8 mouse cellular contexts compared by ENCODE assay signal in genomic region chr14:55014591-55014990, GRCm38 (mm10). TPM values are rescaled to one million over a fixed set of nuclear protein-coding genes. Genes with fewer than 3 reads are reported as not detected.
A peak's percentile ranks its signal among the peaks of the same experiment; 100 is the strongest.
DNase-seq lines count a peak whose midpoint lies in the region; ATAC-seq and TF ChIP-seq lines count a peak whose summit lies in the region.

No protein-coding gene starts in this region.

- peaks cover 4% of the 10 kb centered on the region; the same call in 1 of the 2 replicates for H3K79me2 ChIP-seq in liver, adult 2 months (ENCODE audit: control insufficient read depth, insufficient read depth, low read length)

- under 1% methylated on average over 27 of the region's 27 CpGs for WGBS in liver, adult 2 months

- H3K4me3 ChIP-seq in liver, adult 2 months (ENCODE audit: insufficient read depth, low read depth, low read length): peak overlapping the region; percentile 69

- H3K27me3 ChIP-seq in liver, adult 2 months (ENCODE audit: control insufficient read depth, insufficient read depth, low read length): no peaks in the 10 kb centered on the region

- peak overlapping the region; percentile 79 for H3K9ac ChIP-seq in liver, adult 2 months (ENCODE audit: low read depth, low read length)

- peaks cover 7% of the 10 kb centered on the region for H3K4me1 ChIP-seq in liver, adult 2 months (ENCODE audit: control insufficient read depth, insufficient read depth, low read length)

- TF ChIP-seq CTCF in liver, adult 2 months (IDR thresholded peaks at IDR 0.05; ENCODE audit: low read depth, low read length): no peak

- intact Hi-C loops in left cerebral cortex, postnatal 4 days (cut with DNase I): loop anchor here (2.0 kb wide), 1 partner anchor 116 kb away; no protein-coding TSS in a partner anchor

- peak overlapping the region; percentile 85 for H3K27ac ChIP-seq in liver, adult 2 months (replicated peaks; ENCODE audit: insufficient read depth, low read depth, low read length)

- peak; percentile 54 for DNase-seq in left cerebral cortex, adult 11 months (ENCODE audit: low spot score)
- no peak for DNase-seq in left cerebral cortex, postnatal 4 days
- peak; percentile 26 for DNase-seq in c-Kit-positive CD71-negative TER-119-negative erythroid progenitor cells, embryonic 14.5 days (ENCODE audit: low read depth)
- peak; percentile 67 for DNase-seq in liver, adult 2 months (ENCODE audit: extremely low read depth, low read depth, low spot score)
- peak; percentile 79 for DNase-seq in right cerebral cortex, postnatal 25 days
- DNase-seq in adrenal gland, adult 18-20 months (ENCODE audit: low spot score in 2 of 2): no peak
- DNase-seq in frontal cortex, postnatal 14 days (ENCODE audit: low spot score in 2 of 2): no peak

- no peak for TF ChIP-seq POLR2A in liver, adult 2 months (IDR thresholded peaks at IDR 0.05; ENCODE audit: extremely low read depth, insufficient read depth, low read length)

- peak; percentile 45 for ATAC-seq in granulocyte monocyte progenitor cell, adult 5-6 weeks (replicated peaks; ENCODE audit: poor library complexity, severe bottlenecking)

- H3K36me3 ChIP-seq in liver, adult 2 months (ENCODE audit: control insufficient read depth, insufficient read depth, low read length): peaks cover 7% of the 10 kb centered on the region; the same call in 1 of the 2 replicates

RNA-seq across cellular contexts. Expression of gene Ngdn, which starts 0.7 kb away (rescaled TPM):
- 10 to 100 TPM; 26.3 to 29.0 TPM for total RNA-seq in left cerebral cortex, postnatal 4 days (2021)
- 50.2 and 65.5 TPM in 2 replicates for total RNA-seq in granulocyte monocyte progenitor cell, adult 5-6 weeks (2014; fragmentation: Nextera tagmentation)
- total RNA-seq in granulocyte monocyte progenitor cell, adult 5-6 weeks (2017): 62.7 and 75.3 TPM in 2 replicates
- total RNA-seq in liver, adult 2 months (2014; rRNA removed): 25.8 and 26.9 TPM in 2 replicates
- polyA plus RNA-seq in liver, adult 2 months (2012; rRNA removed): 6.9 and 8.1 TPM in 2 replicates
- total RNA-seq in adrenal gland, adult 18-20 months (2021): 10 to 100 TPM; 38.2 to 43.2 TPM

RNA-seq across cellular contexts. Expression of gene Myh7, which starts 20.2 kb away (rescaled TPM):
- total RNA-seq in left cerebral cortex, postnatal 4 days (2021): 1 to 10 TPM; 3.9 to 5.5 TPM
- total RNA-seq in granulocyte monocyte progenitor cell, adult 5-6 weeks (2014; fragmentation: Nextera tagmentation): not detected in 2 replicates
- not detected in 2 replicates for total RNA-seq in granulocyte monocyte progenitor cell, adult 5-6 weeks (2017)
- total RNA-seq in liver, adult 2 months (2014; rRNA removed): 1.5 TPM in 1 of 2 replicates, not detected in the other
- polyA plus RNA-seq in liver, adult 2 months (2012; rRNA removed): 0.02 TPM in 1 of 2 replicates, not detected in the other
- total RNA-seq in adrenal gland, adult 18-20 months (2021): under 1 TPM in 1 of 2 experiments, not detected in 1; 0.42 TPM

RNA-seq across cellular contexts. Expression of gene Gm17428, which starts 37.9 kb away (rescaled TPM):
- not detected for total RNA-seq in left cerebral cortex, postnatal 4 days (2021)
- not detected in 2 replicates for total RNA-seq in granulocyte monocyte progenitor cell, adult 5-6 weeks (2014; fragmentation: Nextera tagmentation)
- total RNA-seq in granulocyte monocyte progenitor cell, adult 5-6 weeks (2017): not detected in 2 replicates
- not detected in 2 replicates for total RNA-seq in liver, adult 2 months (2014; rRNA removed)
- not detected in 2 replicates for polyA plus RNA-seq in liver, adult 2 months (2012; rRNA removed)
- total RNA-seq in adrenal gland, adult 18-20 months (2021): not detected

RNA-seq across cellular contexts. Expression of gene Myh6, which starts 47.9 kb away (rescaled TPM):
- total RNA-seq in left cerebral cortex, postnatal 4 days (2021): 1 to 10 TPM; 2.7 TPM
- total RNA-seq in granulocyte monocyte progenitor cell, adult 5-6 weeks (2014; fragmentation: Nextera tagmentation): not detected in 2 replicates
- not detected in 2 replicates for total RNA-seq in granulocyte monocyte progenitor cell, adult 5-6 weeks (2017)
- total RNA-seq in liver, adult 2 months (2014; rRNA removed): 0.60 TPM in 1 of 2 replicates, not detected in the other
- polyA plus RNA-seq in liver, adult 2 months (2012; rRNA removed): 0.02 and 0.04 TPM in 2 replicates
- under 1 TPM in 1 of 2 experiments, not detected in 1; 0.42 TPM for total RNA-seq in adrenal gland, adult 18-20 months (2021)

Comparison
In these comparisons a context has a peak if more than half of its experiments do, and no peak if none do; other contexts are left out.
1. DNase-seq: peak in left cerebral cortex, adult 11 months (single experiment), c-Kit-positive CD71-negative TER-119-negative erythroid progenitor cells, embryonic 14.5 days (single experiment), liver, adult 2 months (single experiment) and right cerebral cortex, postnatal 25 days (single experiment); none in left cerebral cortex, postnatal 4 days (single experiment), adrenal gland, adult 18-20 months (0 of 2) and frontal cortex, postnatal 14 days (0 of 2).